Mouse (Mus musculus) stomach, embryonic 16.5 days (tissue): Measurements from ENCODE around the gene Dab2ip. TPM values are rescaled to one million over a fixed set of nuclear protein-coding genes. Genes with fewer than 3 reads are reported as not detected.

Experiments
- ATAC-seq: fragments of 200-750 bp; cut with Nextera tagmentation; 2 replicates; pipeline ENCODE4 v1.8.0; 2017; ENCODE audit warnings: moderate number of reproducible peaks, moderate TSS enrichment; ENCODE audit not compliant: insufficient read depth, low FRiP score
- H3K27ac ChIP-seq: fragments of 300-500 bp; sonication (generic); 2 replicates; pipeline ENCODE4 v1.5.1; 2014; ENCODE audit warnings: low read length
- H3K27me3 ChIP-seq: fragments of 300-500 bp; sonication (generic); 2 replicates; pipeline ENCODE4 v1.6.1; 2014; ENCODE audit warnings: low read length, control low read depth, mixed read lengths; ENCODE audit not compliant: control insufficient read depth, insufficient read depth
- H3K36me3 ChIP-seq: fragments of 300-500 bp; sonication (generic); 2 replicates; pipeline ENCODE4 v1.6.1; 2014; ENCODE audit warnings: low read length; ENCODE audit not compliant: control insufficient read depth, insufficient read depth
- H3K4me1 ChIP-seq: fragments of 300-500 bp; sonication (generic); 2 replicates; pipeline ENCODE4 v1.6.1; 2014; ENCODE audit warnings: low read length, control low read depth, mixed read lengths; ENCODE audit not compliant: control insufficient read depth, insufficient read depth
- H3K4me2 ChIP-seq: fragments of 300-500 bp; sonication (generic); 2 replicates; pipeline ENCODE4 v1.6.1; 2014; ENCODE audit warnings: low read depth, low read length, mixed read lengths
- H3K4me3 ChIP-seq: fragments of 300-500 bp; sonication (generic); replicated peaks from 2 replicates; pipeline ENCODE4 v1.5.1; 2014; ENCODE audit warnings: mild to moderate bottlenecking, low read length
- H3K9ac ChIP-seq: fragments of 300-500 bp; sonication (generic); 2 replicates; pipeline ENCODE4 v1.6.1; 2014; ENCODE audit warnings: low read length
- H3K9me3 ChIP-seq: fragments of 300-500 bp; sonication (generic); replicated peaks from 2 replicates; pipeline ENCODE4 v1.6.1; 2016; ENCODE audit warnings: low read length, control low read depth; ENCODE audit not compliant: control insufficient read depth
- WGBS: fragments of 180-500 bp; shearing (Covaris S2); extraction: QIAGEN DNeasy Blood & Tissue Kit; methylation state at CpG from one replicate; pipeline ENCODE4 v1.1.7; 2014; 5-methylcytosine and 5-hydroxymethylcytosine counted together
- polyA plus RNA-seq: library from polyadenylated mRNA; unstranded; fragments of >200 nt; fragmentation: Nextera tagmentation; extraction: Ambion mirVana; gene quantifications from 2 replicates; pipeline ENCODE4 v1.2.1, GENCODE M21; 2015

Dab2ip gene
- polyA plus RNA-seq, 1 experiment from 2014 or later: 31.2 TPM

DNA sequence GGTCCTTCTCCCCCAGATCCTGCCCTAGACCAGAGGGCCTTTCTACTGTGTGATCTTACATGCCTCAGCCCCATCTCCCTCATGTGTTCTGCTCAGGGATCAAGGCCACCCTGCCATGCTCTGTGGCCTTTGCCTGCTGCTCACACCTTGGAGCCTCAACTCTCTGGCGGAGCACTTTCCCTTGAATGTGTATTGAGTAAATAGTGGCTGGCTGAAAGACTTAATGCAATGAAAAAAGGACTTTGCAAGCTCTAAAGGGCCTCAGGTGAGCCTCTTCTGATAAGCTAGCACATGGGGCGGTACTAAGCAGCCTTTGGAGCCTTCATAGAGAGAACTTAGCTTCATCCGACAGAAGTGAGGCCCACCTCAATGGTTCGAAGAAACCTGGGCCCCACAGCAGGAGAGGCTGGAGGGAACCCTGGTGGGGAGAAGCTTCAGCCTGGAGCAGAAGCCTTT lies 9.7 kb downstream of the Dab2ip start:
- no peak overlapping the region for H3K4me2 ChIP-seq
- no peak overlapping the region for H3K4me3 ChIP-seq
- no peaks in the 10 kb centered on the region for H3K36me3 ChIP-seq
- H3K9ac ChIP-seq: no peak overlapping the region
- H3K9me3 ChIP-seq: no peaks in the 10 kb centered on the region
- H3K27me3 ChIP-seq: no peaks in the 10 kb centered on the region
- H3K27ac ChIP-seq: no peak overlapping the region; the same call in 1 of the 2 replicates
- H3K4me1 ChIP-seq: no peaks in the 10 kb centered on the region
- WGBS: 63% methylated on average over 4 of the region's 4 CpGs
- ATAC-seq: peak; percentile 62; the same call in 1 of the 2 replicates

DNA sequence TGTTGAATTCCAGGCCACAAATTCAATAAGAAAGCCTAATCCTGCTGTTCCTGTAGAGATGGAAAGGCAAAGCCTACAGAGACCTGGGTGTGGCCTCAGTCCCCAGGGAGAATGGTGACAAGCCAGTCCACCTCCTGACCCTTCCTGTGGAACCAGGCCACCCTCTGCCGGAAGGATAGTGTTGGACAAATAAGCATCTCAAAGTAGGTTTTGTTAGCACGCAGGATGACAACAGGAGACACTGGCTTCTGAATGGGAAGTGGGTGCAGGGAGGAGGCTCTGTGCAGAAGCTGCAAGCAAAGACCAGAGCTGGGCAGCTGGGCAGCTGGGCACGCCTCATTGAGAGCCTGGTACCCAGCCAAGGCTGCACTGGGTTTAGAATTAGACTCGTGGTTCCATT lies 12.7 kb downstream of the Dab2ip start:
- Histone ChIP-seq H3K27me3 (no peaks in the 10 kb centered on the region), H3K36me3 (no peaks in the 10 kb centered on the region), H3K9ac (no peak overlapping the region), H3K4me3 (no peak overlapping the region), H3K4me1 (no peaks in the 10 kb centered on the region), H3K9me3 (no peaks in the 10 kb centered on the region), H3K27ac (no peak overlapping the region), H3K4me2 (no peak overlapping the region)
- WGBS: 63% methylated on average over 4 of the region's 4 CpGs
- ATAC-seq: no peak

DNA sequence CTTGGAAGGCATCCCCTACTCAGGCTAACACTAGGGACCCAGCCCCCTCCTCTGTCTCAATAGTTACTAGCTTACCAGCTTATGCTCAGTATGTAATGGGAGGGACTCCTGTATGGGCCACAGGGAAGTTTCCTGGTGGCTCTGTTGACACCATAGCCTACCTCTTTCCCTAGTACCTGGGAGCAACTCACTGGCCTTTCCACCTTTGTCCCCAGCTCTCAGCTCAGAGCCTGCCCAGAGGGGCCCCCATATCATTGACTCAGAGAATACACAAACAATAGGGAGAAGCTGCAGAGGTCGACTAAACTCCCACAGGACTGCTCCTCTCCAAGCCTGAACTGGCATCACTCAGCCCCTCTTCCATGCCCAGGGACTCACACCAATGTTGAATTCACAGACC lies 16.6 kb downstream of the Dab2ip start:
- peaks cover under 1% of the 10 kb centered on the region; the same call in 1 of the 2 replicates for H3K4me1 ChIP-seq
- H3K4me2 ChIP-seq: no peak overlapping the region
- no peak overlapping the region for H3K9ac ChIP-seq
- no peak for ATAC-seq
- no peaks in the 10 kb centered on the region for H3K36me3 ChIP-seq
- H3K4me3 ChIP-seq: no peak overlapping the region
- WGBS: 30% methylated on average over 1 of the region's 1 CpGs
- no peak overlapping the region for H3K27ac ChIP-seq
- H3K27me3 ChIP-seq: no peaks in the 10 kb centered on the region
- H3K9me3 ChIP-seq: no peaks in the 10 kb centered on the region

DNA sequence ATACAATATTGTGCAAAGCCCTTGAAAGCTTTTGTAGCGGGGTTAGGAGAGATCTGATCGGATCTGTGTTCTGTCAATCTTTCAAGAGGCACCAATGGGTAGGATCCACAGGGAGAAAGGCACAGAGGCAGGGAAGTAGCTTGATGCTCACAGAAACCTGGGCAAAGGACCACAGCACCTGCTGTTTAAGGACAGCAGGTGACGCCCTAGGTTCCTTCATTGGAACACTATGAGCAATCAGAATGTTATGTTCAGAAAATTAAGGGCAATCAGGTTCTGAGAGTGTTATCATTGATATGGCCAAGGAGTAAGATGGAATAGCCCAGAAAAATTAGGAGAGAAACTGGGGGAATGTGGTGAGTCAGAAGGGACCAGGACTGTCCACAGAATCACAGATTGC lies 18.6 kb downstream of the Dab2ip start:
- 84% methylated on average over 3 of the region's 3 CpGs for WGBS
- ATAC-seq: no peak
- no peak overlapping the region for H3K9ac ChIP-seq
- no peaks in the 10 kb centered on the region for H3K36me3 ChIP-seq
- H3K4me3 ChIP-seq: no peak overlapping the region
- no peak overlapping the region for H3K27ac ChIP-seq
- H3K9me3 ChIP-seq: no peaks in the 10 kb centered on the region
- H3K4me2 ChIP-seq: no peak overlapping the region
- H3K4me1 ChIP-seq: peaks cover 8% of the 10 kb centered on the region
- no peaks in the 10 kb centered on the region for H3K27me3 ChIP-seq

DNA sequence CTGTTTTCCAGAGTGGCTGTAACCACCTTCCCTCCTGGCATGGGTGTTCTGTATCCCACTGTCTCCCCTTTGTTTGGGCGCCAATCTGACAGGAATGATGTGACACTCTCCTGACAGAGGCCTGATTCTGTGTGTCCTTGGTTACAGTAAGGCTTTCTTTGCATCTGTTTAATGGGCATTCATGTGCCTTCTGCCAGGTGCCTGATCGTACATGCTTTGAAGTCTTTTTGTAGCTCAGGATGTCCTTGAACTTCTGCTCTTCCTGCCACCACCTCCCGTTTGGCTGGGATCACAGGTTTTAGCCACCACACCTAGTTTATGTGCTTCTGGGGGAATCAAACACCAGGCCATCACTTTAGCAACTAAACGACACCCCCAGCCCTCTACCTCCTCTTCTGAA lies 22.0 kb downstream of the Dab2ip start:
- H3K27ac ChIP-seq: no peak overlapping the region
- H3K4me1 ChIP-seq: peaks cover 23% of the 10 kb centered on the region
- H3K9ac ChIP-seq: no peak overlapping the region
- H3K4me3 ChIP-seq: no peak overlapping the region
- no peak for ATAC-seq
- no peaks in the 10 kb centered on the region for H3K27me3 ChIP-seq
- no peak overlapping the region for H3K4me2 ChIP-seq
- H3K36me3 ChIP-seq: no peaks in the 10 kb centered on the region
- H3K9me3 ChIP-seq: no peaks in the 10 kb centered on the region
- WGBS: 75% methylated on average over 4 of the region's 4 CpGs

DNA sequence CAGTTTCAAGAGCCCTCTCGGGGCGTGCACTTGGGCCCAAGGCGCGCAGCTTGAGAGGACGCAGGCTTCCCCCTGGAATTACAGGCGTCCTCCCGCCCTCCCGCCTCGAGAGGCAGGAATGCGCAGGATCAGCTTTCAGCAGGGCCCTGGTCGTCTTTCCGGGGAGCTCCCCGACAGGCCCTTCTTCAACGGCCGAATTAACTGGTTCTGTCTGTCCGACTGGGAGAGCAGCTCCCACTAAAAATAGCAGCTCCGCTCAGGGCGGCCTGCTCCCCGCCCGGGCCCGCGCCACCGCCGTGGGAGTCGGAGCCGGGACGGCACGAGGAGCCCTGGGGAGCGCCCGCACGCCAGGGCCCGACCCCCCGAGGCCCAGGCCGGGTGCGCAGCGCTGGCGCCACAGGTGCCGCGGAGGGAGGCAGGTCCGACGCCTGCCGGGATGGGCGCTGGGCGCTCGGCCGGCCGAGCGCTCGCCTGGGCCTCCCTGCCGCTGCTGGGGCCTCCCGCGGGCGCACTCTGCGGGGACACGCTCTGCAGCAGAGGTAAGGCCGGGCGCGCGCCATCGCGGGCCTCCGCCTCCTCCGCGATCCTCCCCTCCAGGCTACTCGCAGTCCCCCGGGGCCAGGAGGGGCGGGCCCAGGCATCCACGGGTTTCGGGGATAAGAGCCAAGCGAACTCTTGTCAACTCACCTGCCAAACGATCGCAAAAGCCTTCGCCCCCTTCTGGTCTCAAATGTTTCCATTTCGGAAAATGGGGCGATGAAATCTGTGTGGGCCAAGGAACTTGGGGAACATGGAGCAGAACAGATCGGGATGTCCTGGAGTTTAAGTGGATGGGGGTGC lies 23.7 kb downstream of the Dab2ip start:
- WGBS: 1% methylated on average over 76 of the region's 76 CpGs
- H3K4me3 ChIP-seq: peak overlapping the region; percentile 46
- H3K36me3 ChIP-seq: no peaks in the 10 kb centered on the region
- H3K4me1 ChIP-seq: peaks cover 23% of the 10 kb centered on the region
- peak overlapping the region; percentile 97 for H3K4me2 ChIP-seq
- no peaks in the 10 kb centered on the region for H3K27me3 ChIP-seq
- no peaks in the 10 kb centered on the region for H3K9me3 ChIP-seq
- peak; percentile 67 for ATAC-seq
- H3K9ac ChIP-seq: peak overlapping the region; percentile 90
- H3K27ac ChIP-seq: peak overlapping the region; percentile 91

DNA sequence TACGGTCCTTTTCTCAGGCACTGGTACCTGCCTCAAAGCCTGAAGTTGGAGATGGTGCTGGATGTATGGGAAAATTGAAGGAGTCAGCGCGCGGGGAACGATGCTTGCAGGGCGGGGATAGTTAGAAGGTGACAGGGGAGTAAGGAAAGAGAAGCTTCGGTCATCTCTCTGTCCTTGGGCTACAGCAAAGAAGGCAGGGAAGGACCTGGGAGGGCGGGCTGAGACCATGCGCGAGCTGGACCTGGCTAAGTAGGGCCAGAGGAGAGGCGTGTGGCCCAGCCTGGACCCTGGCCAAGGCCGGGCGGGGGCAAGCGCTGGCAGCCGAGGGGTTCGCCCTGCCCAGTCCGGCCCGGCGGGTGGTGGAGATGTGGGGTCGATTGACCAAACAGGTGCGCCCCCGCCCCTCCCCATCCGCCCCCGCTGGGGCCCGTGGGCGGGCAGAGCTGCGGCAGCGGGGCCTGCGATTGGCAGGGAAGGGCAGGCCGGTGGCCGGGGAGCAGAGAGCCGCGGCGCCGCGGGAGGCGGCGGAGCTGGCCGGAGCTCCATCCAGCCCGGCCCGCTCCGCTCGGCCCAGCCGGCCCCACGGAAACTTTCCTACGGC lies 24.4 kb downstream of the Dab2ip start:
- H3K9me3 ChIP-seq: no peaks in the 10 kb centered on the region
- WGBS: 1% methylated on average over 46 of the region's 46 CpGs

DNA sequence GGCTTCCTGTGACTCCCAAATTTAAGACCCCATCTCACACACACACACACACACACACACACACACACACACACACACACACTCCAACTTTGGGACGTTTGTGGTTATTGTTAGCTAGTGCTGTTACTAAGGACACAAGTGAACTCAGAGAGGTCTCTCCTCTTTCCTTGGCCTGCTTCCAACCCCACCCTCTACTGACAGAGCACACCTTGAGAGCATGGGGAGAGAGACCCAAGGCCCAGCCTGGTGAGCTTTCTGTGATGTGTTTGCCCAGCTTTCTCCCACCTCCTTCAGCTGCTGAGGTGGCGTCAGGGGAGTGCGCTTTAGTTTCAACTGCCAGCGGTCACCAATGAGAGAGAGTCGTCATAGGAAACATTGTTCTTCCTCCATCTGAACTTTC lies 25.3 kb downstream of the Dab2ip start:
- H3K4me3 ChIP-seq: peak overlapping the region; percentile 46
- H3K9ac ChIP-seq: peak overlapping the region; percentile 90
- peak overlapping the region; percentile 97 for H3K4me2 ChIP-seq
- peaks cover 39% of the 10 kb centered on the region for H3K4me1 ChIP-seq
- no peak overlapping the region; the same call in 1 of the 2 replicates for H3K27ac ChIP-seq
- H3K27me3 ChIP-seq: no peaks in the 10 kb centered on the region
- WGBS: 45% methylated on average over 5 of the region's 5 CpGs
- no peaks in the 10 kb centered on the region for H3K36me3 ChIP-seq
- ATAC-seq: no peak
- no peaks in the 10 kb centered on the region for H3K9me3 ChIP-seq

More for the DNA sequence above, 24.4 kb downstream of the Dab2ip start:
- H3K4me2 ChIP-seq: peak overlapping the region; percentile 97
- peak overlapping the region; percentile 46 for H3K4me3 ChIP-seq
- H3K27me3 ChIP-seq: no peaks in the 10 kb centered on the region
- peak; percentile 63 for ATAC-seq
- H3K9ac ChIP-seq: peak overlapping the region; percentile 90
- no peaks in the 10 kb centered on the region for H3K36me3 ChIP-seq
- peaks cover 30% of the 10 kb centered on the region for H3K4me1 ChIP-seq
- H3K27ac ChIP-seq: peak overlapping the region; percentile 91

DNA sequence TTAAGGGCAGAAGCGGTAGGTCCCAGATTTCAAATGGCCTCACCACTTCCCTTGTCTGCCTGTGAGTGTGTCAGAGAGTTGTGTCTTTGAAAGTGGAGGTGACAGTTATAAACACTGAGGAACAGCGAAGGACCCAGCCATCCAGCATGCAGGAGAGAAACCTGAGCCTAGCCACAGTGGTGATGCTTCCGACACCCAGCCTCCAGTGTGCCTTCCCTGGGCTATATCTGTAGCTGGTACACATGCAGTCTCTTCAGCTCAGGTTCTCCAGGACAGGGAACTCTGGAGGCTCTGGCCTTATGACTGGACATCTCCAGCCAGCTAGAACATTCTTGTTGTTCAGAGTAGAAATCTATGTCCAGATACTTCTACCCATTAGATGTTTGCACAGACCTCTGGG lies 25.9 kb downstream of the Dab2ip start:
- Histone ChIP-seq H3K27me3 (no peaks in the 10 kb centered on the region), H3K9ac (peak overlapping the region; percentile 28; the same call in 1 of the 2 replicates), H3K27ac (no peak overlapping the region), H3K36me3 (no peaks in the 10 kb centered on the region), H3K4me3 (peak overlapping the region; percentile 46), H3K9me3 (no peaks in the 10 kb centered on the region), H3K4me1 (peaks cover 41% of the 10 kb centered on the region), H3K4me2 (peak overlapping the region; percentile 97)
- 91% methylated on average over 3 of the region's 3 CpGs for WGBS
- no peak for ATAC-seq
